Mouse (Mus musculus): ENCODE measurements around the gene Tmprss4.
A peak's percentile ranks its signal among the peaks of the same experiment; 100 is the strongest.

Gene Tmprss4

GRCm38 (mm10) chr9:45203797-45204410, at the start of gene Tmprss4:
Tmprss4 (minus strand) TSS chr9:45204092.
- DNase-seq (ENCODE audit: low spot score in 2 of 2): peak; percentile 32 to 56

GRCm38 (mm10) chr9:45252395-45252794, 48.5 kb upstream of the Tmprss4 start:
- DNase-seq (ENCODE audit: low spot score in 2 of 2): no peak

GRCm38 (mm10) chr9:45251990-45252389, 48.1 kb upstream of the Tmprss4 start:
- no peak for DNase-seq (ENCODE audit: low spot score in 2 of 2)

DNA sequence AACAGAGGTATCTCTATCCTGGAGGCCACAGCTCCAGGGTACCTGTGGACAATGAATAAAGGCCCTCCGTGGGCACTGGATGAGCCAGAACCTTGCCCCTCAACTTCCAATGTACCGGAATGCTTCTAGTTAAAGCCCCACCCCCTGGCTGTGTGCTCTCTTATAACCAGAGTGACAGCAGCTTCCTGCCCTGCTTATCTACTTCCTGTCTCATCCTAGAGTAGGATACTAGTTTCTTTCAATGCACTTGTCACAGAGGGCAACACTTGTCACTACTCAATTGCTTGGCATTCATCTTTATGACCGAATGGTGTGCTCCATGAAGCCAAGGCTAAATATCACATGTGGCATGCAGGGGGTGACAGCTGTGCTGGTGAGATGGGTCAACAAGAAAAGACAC, 47.4 kb upstream of the Tmprss4 start:
- DNase-seq (ENCODE audit: low spot score in 2 of 2): no peak

DNA sequence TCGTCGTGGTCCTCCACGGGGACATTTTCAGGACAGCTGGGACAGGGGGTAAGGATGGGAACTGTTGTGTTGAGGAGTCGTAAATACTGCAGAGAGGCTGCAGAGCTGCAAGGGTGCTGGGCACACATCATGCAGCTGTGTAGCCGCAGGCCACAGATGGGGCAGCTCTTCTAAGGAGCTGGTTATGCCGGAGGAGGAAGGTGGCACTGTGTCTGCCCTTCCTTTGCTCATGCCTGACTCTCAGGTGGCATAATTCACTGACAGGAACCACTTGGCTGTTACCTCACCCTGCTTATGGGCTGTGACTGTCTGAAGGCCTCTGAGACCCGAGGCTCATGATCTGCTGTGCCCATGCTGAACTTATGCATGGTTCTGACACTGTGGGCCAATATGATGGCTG, 46.4 kb upstream of the Tmprss4 start:
- no peak for DNase-seq (ENCODE audit: low spot score in 2 of 2)

GRCm38 (mm10) chr9:45247536-45247935, 43.6 kb upstream of the Tmprss4 start:
- DNase-seq (ENCODE audit: low spot score in 2 of 2): no peak

- DNase-seq (ENCODE audit: low spot score in 2 of 2): no peak
These were observed 42.2 kb upstream of the Tmprss4 start for GRCm38 (mm10) chr9:45246060-45246459.

DNA sequence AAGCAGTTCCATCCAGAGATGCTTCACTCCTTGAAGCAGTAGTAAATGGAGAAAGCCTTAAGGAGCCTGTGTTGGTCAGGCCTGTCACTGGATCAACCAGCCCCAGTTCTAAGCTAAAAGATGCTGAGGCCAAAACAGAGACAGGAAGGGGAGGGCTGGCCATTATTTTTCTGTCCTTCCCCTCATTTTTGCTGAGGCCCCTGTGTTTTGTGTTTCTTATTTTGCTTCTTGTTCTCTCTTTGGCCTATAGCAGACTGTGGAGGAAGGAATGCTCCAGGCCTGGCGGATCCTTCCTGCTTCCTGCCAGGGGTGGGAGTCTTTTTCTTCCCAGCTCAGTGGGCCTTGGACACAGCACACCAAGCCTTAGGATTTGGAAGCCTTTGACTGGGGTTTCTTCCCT, 41.5 kb upstream of the Tmprss4 start:
- no peak for DNase-seq (ENCODE audit: low spot score in 2 of 2)

GRCm38 (mm10) chr9:45241397-45241796, 37.5 kb upstream of the Tmprss4 start:
- DNase-seq (ENCODE audit: low spot score in 2 of 2): no peak

- no peak for DNase-seq (ENCODE audit: low spot score in 2 of 2)
These were observed 32.9 kb upstream of the Tmprss4 start for GRCm38 (mm10) chr9:45236744-45237143.

DNA sequence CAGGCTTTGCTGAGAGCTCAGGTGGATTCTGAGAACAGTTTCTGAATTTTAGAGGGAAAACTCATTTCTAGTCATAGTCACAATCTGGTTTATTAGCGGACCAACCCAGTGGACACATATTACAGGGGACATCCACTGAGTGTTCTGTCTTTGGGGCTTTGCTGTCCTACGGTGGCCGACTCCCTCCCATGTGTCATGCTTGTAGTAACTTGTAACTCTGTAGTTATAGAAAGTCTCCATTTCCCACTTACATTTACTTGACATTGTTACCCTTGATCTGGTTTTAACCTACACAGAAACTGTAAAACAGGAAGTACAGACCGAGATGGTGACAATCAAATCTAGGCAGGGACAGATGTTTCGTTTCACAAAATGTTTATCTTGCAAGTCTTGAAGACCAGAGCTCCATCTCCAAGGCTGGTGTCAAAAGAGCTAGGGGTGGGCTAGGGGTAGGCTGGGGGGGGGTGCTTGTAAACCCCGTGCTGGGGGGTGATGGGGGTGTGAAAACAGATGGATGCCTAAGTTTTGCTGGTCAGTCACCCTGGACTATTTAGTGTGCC, 31.9 kb upstream of the Tmprss4 start:
- DNase-seq (ENCODE audit: low spot score in 2 of 2): no peak

DNA sequence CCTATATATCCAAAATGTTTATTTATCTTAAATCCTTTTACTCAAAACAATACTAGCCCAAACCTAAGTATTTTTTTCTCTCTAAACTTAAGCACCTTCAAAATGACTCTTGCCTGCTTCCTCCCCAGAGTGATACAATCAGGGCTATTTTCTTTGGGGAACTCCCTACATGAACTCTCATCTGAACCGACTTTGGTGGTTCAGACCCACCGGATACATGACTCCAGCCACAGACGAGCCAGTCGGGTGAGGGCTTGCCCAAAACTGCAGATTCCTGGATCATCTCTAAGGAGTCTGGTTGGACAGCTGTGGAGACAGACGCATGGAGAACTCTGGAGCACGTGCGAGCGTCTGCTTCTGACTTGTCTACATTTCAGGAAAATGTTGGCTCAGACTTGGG, 25.5 kb upstream of the Tmprss4 start:
- no peak for DNase-seq (ENCODE audit: low spot score in 2 of 2)

DNA sequence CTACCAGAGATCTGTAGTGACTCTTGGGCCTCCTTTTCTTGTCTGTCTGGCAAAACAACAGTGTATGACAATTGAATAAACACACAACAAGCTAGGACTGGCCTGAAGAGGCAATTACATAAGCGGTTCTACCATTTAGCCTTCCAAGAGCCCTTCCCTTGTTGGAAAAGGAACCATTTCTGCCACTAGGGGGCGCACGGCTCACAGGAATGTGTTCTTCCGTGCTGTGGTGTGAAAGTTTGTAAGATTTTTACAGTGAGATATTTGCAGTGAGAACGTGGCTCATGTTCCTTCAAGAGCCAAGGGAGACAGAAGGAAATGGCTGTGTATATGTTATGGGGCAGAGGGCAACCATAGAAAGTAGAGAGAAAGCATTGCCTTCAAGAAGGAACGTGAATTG, 17.7 kb upstream of the Tmprss4 start:
- DNase-seq (ENCODE audit: low spot score in 2 of 2): peak; percentile 91

DNA sequence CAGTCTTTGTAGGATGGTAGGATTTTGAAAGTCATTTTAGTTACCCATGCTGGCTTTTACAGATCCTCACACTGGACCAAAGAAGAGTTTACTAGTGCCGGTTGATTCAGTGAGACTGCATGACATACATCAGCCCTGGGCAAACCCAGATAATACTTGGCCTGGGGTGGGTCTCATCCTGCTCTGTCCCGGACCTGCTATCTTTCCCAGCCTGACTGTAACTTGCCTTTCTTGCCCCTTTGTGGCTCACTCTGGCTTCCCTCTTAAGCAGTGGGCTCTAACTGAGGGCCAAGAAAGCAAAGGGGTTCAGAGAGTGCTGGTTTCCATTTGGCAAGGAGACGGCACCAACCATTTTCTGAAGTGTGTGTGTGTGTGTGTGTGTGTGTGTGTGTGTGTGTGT, 15.8 kb upstream of the Tmprss4 start:
- DNase-seq (ENCODE audit: low spot score in 2 of 2): no peak

- DNase-seq (ENCODE audit: low spot score in 2 of 2): no peak
These were observed 11.8 kb upstream of the Tmprss4 start for GRCm38 (mm10) chr9:45215526-45216179.

DNA sequence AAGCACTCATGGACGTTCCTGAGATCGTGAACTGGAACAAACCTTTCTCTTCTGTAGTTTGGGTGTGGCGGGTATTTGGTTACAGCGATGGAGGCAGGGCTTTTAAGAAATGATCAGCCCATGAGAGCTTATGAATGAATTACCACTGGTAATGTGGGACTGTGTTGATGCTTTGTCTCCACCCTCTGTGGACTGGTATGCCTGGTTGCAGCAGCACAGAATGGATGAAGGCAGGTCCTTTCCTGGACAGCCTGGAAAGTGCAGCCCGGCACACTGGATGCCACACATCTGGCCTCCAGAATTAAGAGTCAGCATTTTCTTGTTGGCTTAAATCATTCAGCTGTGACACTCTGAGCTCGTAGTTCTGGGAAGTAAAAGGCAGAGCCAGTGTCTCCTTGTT, 8.1 kb upstream of the Tmprss4 start:
- no peak for DNase-seq (ENCODE audit: low spot score in 2 of 2)

- DNase-seq (ENCODE audit: low spot score in 2 of 2): no peak
These were observed 3.3 kb upstream of the Tmprss4 start for GRCm38 (mm10) chr9:45207015-45207743.

DNA sequence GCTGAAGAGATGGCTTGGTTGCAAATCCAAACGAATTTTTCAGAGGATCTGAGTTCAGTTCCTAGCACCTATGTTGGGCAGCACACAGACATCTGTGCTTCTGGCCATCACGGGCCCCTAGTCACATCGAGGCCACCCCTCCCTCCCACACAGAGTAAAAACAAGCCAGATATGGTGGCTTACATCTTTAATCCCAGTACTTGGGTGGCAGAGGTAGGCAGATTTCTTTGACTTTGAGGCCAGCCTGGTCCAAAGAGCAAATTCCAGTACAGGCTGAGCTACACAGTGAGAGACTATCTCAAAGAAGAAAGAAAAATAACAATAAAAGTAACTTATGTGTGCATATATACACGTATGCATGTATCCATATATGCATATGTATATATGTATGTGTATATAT, 2.2 kb upstream of the Tmprss4 start:
- DNase-seq (ENCODE audit: low spot score in 2 of 2): no peak

DNA sequence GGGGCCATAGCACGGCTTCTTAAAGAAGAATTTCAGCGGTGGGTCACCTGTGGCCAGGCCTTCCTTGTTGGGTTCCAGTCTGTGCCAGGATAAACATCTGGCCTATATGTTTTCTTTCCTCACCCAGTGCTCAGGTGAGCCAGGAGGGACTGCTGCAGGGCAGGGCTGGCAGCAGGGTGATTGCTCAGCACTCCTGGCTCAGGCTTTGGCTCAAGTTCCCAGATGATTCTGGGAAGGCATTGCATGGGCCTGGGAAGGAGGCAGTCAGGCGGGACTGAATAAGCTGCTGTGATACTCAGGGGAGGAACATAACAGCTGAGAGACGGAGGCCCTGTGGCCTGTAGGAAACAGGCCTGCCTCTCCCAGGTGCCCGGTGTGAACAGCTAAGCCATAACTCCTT, 1.3 kb upstream of the Tmprss4 start:
- no peak for DNase-seq (ENCODE audit: low spot score in 2 of 2)

DNA sequence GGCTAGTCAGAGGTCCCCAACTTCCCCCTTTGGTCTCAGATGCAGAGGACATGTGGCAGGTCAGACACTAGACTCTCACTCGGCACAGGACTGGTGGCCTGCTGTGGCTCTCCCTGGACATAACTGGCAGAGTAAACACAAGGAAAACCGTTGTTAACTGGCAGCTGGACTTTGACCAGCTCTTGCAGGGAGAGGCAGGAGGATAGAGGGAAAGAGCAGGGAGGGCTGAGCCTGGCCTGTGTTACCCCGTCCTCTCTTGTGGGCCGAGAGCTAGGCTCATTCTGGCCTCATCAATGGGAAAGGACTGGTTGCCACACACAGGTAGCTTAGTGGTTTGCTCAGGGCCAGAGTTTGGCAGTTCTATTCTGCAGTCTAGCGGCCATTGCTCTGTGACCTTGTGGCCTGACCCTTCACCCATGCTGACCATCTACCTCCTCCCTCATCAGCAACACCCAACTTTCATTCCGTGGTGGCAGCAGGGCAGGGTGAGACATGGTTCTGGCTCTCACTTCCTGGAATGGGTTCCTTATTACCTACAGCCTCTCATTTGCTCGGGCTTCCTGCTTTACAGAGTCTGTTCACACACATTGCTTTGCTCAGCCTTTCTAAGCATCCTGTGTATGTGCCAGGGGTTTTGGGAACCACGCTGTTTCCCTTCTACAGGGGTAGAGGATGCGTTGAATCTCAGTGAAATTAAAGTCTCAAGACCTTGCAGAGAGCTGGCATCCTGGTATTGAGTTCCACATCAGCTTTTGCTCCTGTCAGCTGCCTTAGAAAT, 1.7 kb downstream of the Tmprss4 start:
- no peak for DNase-seq (ENCODE audit: low spot score in 2 of 2)

GRCm38 (mm10) chr9:45201319-45201947, 2.5 kb downstream of the Tmprss4 start:
- peak in 1 of 2 experiments; percentile 51 for DNase-seq (ENCODE audit: low spot score in 2 of 2)
